Mouse (Mus musculus): Measurements from ENCODE around the gene Bcl2l13. TPM values are rescaled to one million over a fixed set of nuclear protein-coding genes. Genes with fewer than 3 reads are reported as not detected.

Bcl2l13 gene
- polyA plus RNA-seq (2021; fragmentation: Nextera tagmentation): 10.7 and 11.4 TPM in 2 replicates
- long read RNA-seq, experiment 1, full-length matches to known transcripts: 16 of 26 reads
- long read RNA-seq, experiment 1, partial matches to known transcripts: 0 of 26 reads
- long read RNA-seq, experiment 1, other reads (novel, unspliced or antisense): 10 of 26 reads
- long read RNA-seq, experiment 2, full-length matches to known transcripts: 89 of 128 reads
- long read RNA-seq, experiment 2, partial matches to known transcripts: 10 of 128 reads
- long read RNA-seq, experiment 2, other reads (novel, unspliced or antisense): 29 of 128 reads

DNA sequence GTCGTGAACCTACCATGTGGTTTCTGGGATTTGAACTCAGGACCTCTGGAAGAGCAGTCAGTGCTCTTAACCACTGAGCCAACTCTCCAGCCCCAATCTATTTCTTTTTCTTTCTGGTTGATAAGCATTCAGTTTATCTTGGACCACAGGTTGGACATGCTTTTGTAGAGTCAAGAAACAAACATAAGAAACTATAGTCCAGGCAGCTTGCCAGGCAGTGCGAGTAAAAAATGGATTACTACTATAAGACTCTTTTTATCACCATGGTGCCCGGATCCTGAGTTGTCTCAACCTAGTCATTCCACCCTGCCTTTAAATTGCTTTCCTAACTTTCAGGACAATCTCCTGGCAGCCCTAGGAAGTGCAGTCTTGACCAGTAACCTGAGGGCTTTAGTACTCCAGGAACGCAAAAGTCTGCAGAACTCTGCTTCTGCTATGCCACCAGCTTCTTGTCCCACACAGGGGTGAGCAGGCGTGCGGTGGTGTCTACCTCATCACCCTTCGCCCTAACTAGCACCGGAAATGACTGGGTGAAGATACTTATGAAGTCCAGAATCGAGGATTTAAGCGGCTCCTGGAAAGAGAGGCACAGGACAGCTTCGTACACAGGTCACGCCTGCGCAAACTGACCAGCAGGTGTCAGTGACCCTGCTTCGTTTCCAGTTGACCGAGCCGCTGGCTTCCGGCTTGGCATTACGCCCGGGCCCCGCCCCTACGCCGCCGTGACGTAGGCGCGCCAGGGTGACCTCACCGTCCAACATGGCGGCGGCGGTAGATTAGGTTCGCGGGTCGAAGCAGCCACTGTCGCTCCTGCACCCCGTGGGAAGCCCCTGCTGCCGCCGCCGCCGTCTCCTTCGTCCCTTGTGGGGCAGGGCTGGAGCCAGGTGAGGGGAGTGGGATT is at the start of gene Bcl2l13:
TSS of gene Bcl2l13 (plus strand) at position 739 of the 901 bp plus-strand sequence.

DNA sequence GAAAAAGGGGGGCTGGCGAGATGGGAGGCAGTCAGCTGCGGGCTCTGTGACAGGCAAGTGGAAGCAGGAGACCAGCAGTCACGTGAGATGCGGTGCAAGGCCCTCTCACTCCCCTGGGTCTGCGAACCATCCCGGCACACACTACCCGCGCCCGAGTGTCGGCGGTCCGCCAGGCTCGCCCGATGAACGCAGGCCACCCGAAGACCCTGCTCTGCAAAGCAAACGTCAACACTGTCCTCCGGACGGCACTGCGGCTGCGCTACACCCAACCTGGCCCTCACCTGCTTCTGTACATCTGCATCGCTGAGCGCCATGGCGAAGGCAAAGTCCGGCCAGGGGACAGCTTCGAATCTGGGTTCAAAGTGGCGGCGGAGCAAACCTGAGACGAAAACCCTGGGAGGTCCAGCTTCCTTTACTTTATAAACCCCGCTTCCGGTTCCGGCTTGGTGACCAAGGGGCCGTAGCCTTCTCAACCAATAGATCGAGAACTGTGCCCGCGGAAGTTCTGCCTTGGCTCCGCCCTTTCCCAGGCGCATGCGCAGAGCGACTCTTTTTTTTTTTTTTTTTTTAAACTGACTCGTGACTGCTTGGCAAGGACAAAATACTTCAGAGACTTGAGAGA is 13.6 kb upstream of the Bcl2l13 start, which contains the start of gene Atp6v1e1:
TSS of gene Atp6v1e1 (minus strand) at position 487 of the 622 bp plus-strand sequence.

GRCm38 (mm10) chr6:120916074-120916971 is 80.3 kb downstream of the Bcl2l13 start, which contains the start of gene Bid:
TSS of gene Bid (minus strand) at chr6:120916853.

Small RNA genes within 50 kb of the gene (microRNA-seq; reads per million reads assigned to microRNA genes)
- not detected for gene Gm25193

Other genes starting within 250 kb of the Bcl2l13 start
- 0.69 and 0.92 TPM in 2 replicates for gene Cecr2, start 169.8 kb upstream of the Bcl2l13 start, polyA plus RNA-seq (2021; fragmentation: Nextera tagmentation)
- gene Slc25a18, start 62.6 kb upstream of the Bcl2l13 start, polyA plus RNA-seq (2021; fragmentation: Nextera tagmentation): 47.0 and 58.6 TPM in 2 replicates
- gene Atp6v1e1, start 13.4 kb upstream of the Bcl2l13 start, polyA plus RNA-seq (2021; fragmentation: Nextera tagmentation): 511 and 570 TPM in 2 replicates
- gene Bid, start 80.6 kb downstream of the Bcl2l13 start, polyA plus RNA-seq (2021; fragmentation: Nextera tagmentation): 9.9 and 11.2 TPM in 2 replicates